Mouse (Mus musculus): ENCODE measurements around the gene Rbbp7. TPM values are rescaled to one million over a fixed set of nuclear protein-coding genes. Genes with fewer than 3 reads are reported as not detected.
A peak's percentile ranks its signal among the peaks of the same experiment; 100 is the strongest.

The Rbbp7 gene
- polyA plus RNA-seq, 1 experiment from 2014 or later = 497 TPM

- Histone ChIP-seq H3K4me3 (ENCODE audit: low read length) (peak overlapping the region; percentile 51), H3K27ac (ENCODE audit: low read length) (peak overlapping the region; percentile 89), H3K4me2 (ENCODE audit: low read depth, low read length) (peak overlapping the region; percentile 70), H3K9ac (ENCODE audit: low read length) (peak overlapping the region; percentile 15), H3K27me3 (ENCODE audit: control insufficient read depth, insufficient read depth, low read length) (no peaks in the 10 kb centered on the region), H3K4me1 (ENCODE audit: control insufficient read depth, insufficient read depth, low read length) (no peaks in the 10 kb centered on the region), H3K36me3 (ENCODE audit: control insufficient read depth, insufficient read depth) (no peaks in the 10 kb centered on the region), H3K9me3 (replicated peaks; ENCODE audit: control insufficient read depth, low read length) (no peaks in the 10 kb centered on the region)
- peak; percentile 73; the same call in 1 of the 2 replicates for ATAC-seq (replicated peaks; ENCODE audit: extremely low read depth, insufficient read depth, low FRiP score)
- 38% methylated on average over 9 of the region's 9 CpGs for WGBS
Measured at GRCm38 (mm10) chrX:162736140-162736659, 24.0 kb upstream of the Rbbp7 start.

GRCm38 (mm10) chrX:162748696-162749420 is 11.3 kb upstream of the Rbbp7 start:
- Histone ChIP-seq H3K4me3 (ENCODE audit: low read length) (no peak overlapping the region), H3K4me2 (ENCODE audit: low read depth, low read length) (no peak overlapping the region), H3K27ac (ENCODE audit: low read length) (peak overlapping the region; percentile 40), H3K4me1 (ENCODE audit: control insufficient read depth, insufficient read depth, low read length) (no peaks in the 10 kb centered on the region), H3K9ac (ENCODE audit: low read length) (no peak overlapping the region), H3K36me3 (ENCODE audit: control insufficient read depth, insufficient read depth) (no peaks in the 10 kb centered on the region), H3K9me3 (replicated peaks; ENCODE audit: control insufficient read depth, low read length) (no peaks in the 10 kb centered on the region), H3K27me3 (ENCODE audit: control insufficient read depth, insufficient read depth, low read length) (no peaks in the 10 kb centered on the region)
- 32% methylated on average over 9 of the region's 9 CpGs for WGBS
- ATAC-seq (replicated peaks; ENCODE audit: extremely low read depth, insufficient read depth, low FRiP score) = peak; percentile 45; the same call in 1 of the 2 replicates

GRCm38 (mm10) chrX:162752418-162752817 is 7.8 kb upstream of the Rbbp7 start:
- Histone ChIP-seq H3K4me1 (ENCODE audit: control insufficient read depth, insufficient read depth, low read length) (no peaks in the 10 kb centered on the region), H3K4me3 (ENCODE audit: low read length) (no peak overlapping the region), H3K27ac (ENCODE audit: low read length) (no peak overlapping the region), H3K27me3 (ENCODE audit: control insufficient read depth, insufficient read depth, low read length) (no peaks in the 10 kb centered on the region), H3K9ac (ENCODE audit: low read length) (no peak overlapping the region), H3K4me2 (ENCODE audit: low read depth, low read length) (no peak overlapping the region), H3K9me3 (replicated peaks; ENCODE audit: control insufficient read depth, low read length) (no peaks in the 10 kb centered on the region), H3K36me3 (ENCODE audit: control insufficient read depth, insufficient read depth) (no peaks in the 10 kb centered on the region)
- 92% methylated on average over 2 of the region's 2 CpGs for WGBS
- no peak for ATAC-seq (replicated peaks; ENCODE audit: extremely low read depth, insufficient read depth, low FRiP score)

- 85% methylated on average over 4 of the region's 4 CpGs for WGBS
- H3K36me3 ChIP-seq (ENCODE audit: control insufficient read depth, insufficient read depth) = no peaks in the 10 kb centered on the region
- no peak overlapping the region for H3K9ac ChIP-seq (ENCODE audit: low read length)
- H3K9me3 ChIP-seq (replicated peaks; ENCODE audit: control insufficient read depth, low read length) = no peaks in the 10 kb centered on the region
- H3K4me1 ChIP-seq (ENCODE audit: control insufficient read depth, insufficient read depth, low read length) = peaks cover 3% of the 10 kb centered on the region; the same call in 1 of the 2 replicates
- no peaks in the 10 kb centered on the region for H3K27me3 ChIP-seq (ENCODE audit: control insufficient read depth, insufficient read depth, low read length)
- H3K4me2 ChIP-seq (ENCODE audit: low read depth, low read length) = no peak overlapping the region
- H3K4me3 ChIP-seq (ENCODE audit: low read length) = no peak overlapping the region
- ATAC-seq (replicated peaks; ENCODE audit: extremely low read depth, insufficient read depth, low FRiP score) = no peak
- no peak overlapping the region for H3K27ac ChIP-seq (ENCODE audit: low read length)
Measured at GRCm38 (mm10) chrX:162754314-162754713, 5.9 kb upstream of the Rbbp7 start.

GRCm38 (mm10) chrX:162756058-162756457 is 4.1 kb upstream of the Rbbp7 start:
- Histone ChIP-seq H3K36me3 (ENCODE audit: control insufficient read depth, insufficient read depth) (no peaks in the 10 kb centered on the region), H3K4me2 (ENCODE audit: low read depth, low read length) (no peak overlapping the region), H3K9ac (ENCODE audit: low read length) (no peak overlapping the region), H3K27ac (ENCODE audit: low read length) (no peak overlapping the region), H3K4me3 (ENCODE audit: low read length) (no peak overlapping the region), H3K27me3 (ENCODE audit: control insufficient read depth, insufficient read depth, low read length) (no peaks in the 10 kb centered on the region), H3K4me1 (ENCODE audit: control insufficient read depth, insufficient read depth, low read length) (peaks cover 3% of the 10 kb centered on the region; the same call in 1 of the 2 replicates), H3K9me3 (replicated peaks; ENCODE audit: control insufficient read depth, low read length) (no peaks in the 10 kb centered on the region)
- ATAC-seq (replicated peaks; ENCODE audit: extremely low read depth, insufficient read depth, low FRiP score) = no peak
- WGBS = 61% methylated on average over 7 of the region's 7 CpGs

- Histone ChIP-seq H3K36me3 (ENCODE audit: control insufficient read depth, insufficient read depth) (no peaks in the 10 kb centered on the region), H3K9ac (ENCODE audit: low read length) (peak overlapping the region; percentile 65), H3K27ac (ENCODE audit: low read length) (peak overlapping the region; percentile 95), H3K9me3 (replicated peaks; ENCODE audit: control insufficient read depth, low read length) (no peaks in the 10 kb centered on the region), H3K4me2 (ENCODE audit: low read depth, low read length) (peak overlapping the region; percentile 61), H3K4me3 (ENCODE audit: low read length) (peak overlapping the region; percentile 46), H3K4me1 (ENCODE audit: control insufficient read depth, insufficient read depth, low read length) (peaks cover 5% of the 10 kb centered on the region), H3K27me3 (ENCODE audit: control insufficient read depth, insufficient read depth, low read length) (no peaks in the 10 kb centered on the region)
- WGBS = 17% methylated on average over 25 of the region's 32 CpGs
- 0 out of 2 replicates have a peak, but pooled peaks have one; percentile 12 for ATAC-seq (replicated peaks; ENCODE audit: extremely low read depth, insufficient read depth, low FRiP score)
Measured at GRCm38 (mm10) chrX:162759251-162760114, 719 bp upstream of the Rbbp7 start.

GRCm38 (mm10) chrX:162760958-162761515 is 835 bp downstream of the Rbbp7 start:
- no peaks in the 10 kb centered on the region for H3K36me3 ChIP-seq (ENCODE audit: control insufficient read depth, insufficient read depth)
- H3K27me3 ChIP-seq (ENCODE audit: control insufficient read depth, insufficient read depth, low read length) = no peaks in the 10 kb centered on the region
- H3K9ac ChIP-seq (ENCODE audit: low read length) = peak overlapping the region; percentile 88
- H3K4me1 ChIP-seq (ENCODE audit: control insufficient read depth, insufficient read depth, low read length) = peaks cover 5% of the 10 kb centered on the region
- peak overlapping the region; percentile 94 for H3K27ac ChIP-seq (ENCODE audit: low read length)
- 7% methylated on average over 44 of the region's 50 CpGs for WGBS
- peak overlapping the region; percentile 59 for H3K4me2 ChIP-seq (ENCODE audit: low read depth, low read length)
- no peaks in the 10 kb centered on the region for H3K9me3 ChIP-seq (replicated peaks; ENCODE audit: control insufficient read depth, low read length)
- no peak for ATAC-seq (replicated peaks; ENCODE audit: extremely low read depth, insufficient read depth, low FRiP score)
- peak overlapping the region; percentile 71 for H3K4me3 ChIP-seq (ENCODE audit: low read length)

- Histone ChIP-seq H3K4me3 (ENCODE audit: low read length) (peak overlapping the region; percentile 71), H3K27ac (ENCODE audit: low read length) (peak overlapping the region; percentile 94; the same call in 1 of the 2 replicates), H3K27me3 (ENCODE audit: control insufficient read depth, insufficient read depth, low read length) (no peaks in the 10 kb centered on the region), H3K4me2 (ENCODE audit: low read depth, low read length) (peak overlapping the region; percentile 59), H3K9ac (ENCODE audit: low read length) (peak overlapping the region; percentile 88), H3K36me3 (ENCODE audit: control insufficient read depth, insufficient read depth) (peaks cover 3% of the 10 kb centered on the region; the same call in 1 of the 2 replicates), H3K9me3 (replicated peaks; ENCODE audit: control insufficient read depth, low read length) (no peaks in the 10 kb centered on the region), H3K4me1 (ENCODE audit: control insufficient read depth, insufficient read depth, low read length) (peaks cover 5% of the 10 kb centered on the region)
- 21% methylated on average over 9 of the region's 9 CpGs for WGBS
- ATAC-seq (replicated peaks; ENCODE audit: extremely low read depth, insufficient read depth, low FRiP score) = no peak
Measured at GRCm38 (mm10) chrX:162761716-162762395, 1.7 kb downstream of the Rbbp7 start.

Measured in heart, embryonic 16.5 days (tissue).